Mouse (Mus musculus): ENCODE results near the gene Hsd17b1.

Gene Hsd17b1

GRCm38 (mm10) chr11:101061049-101061448 is 17.2 kb upstream of the Hsd17b1 start:
- no peak for DNase-seq

GRCm38 (mm10) chr11:101062165-101062884 is 15.9 kb upstream of the Hsd17b1 start:
- DNase-seq, result peak in 1 of 2 experiments; percentile 40

DNA sequence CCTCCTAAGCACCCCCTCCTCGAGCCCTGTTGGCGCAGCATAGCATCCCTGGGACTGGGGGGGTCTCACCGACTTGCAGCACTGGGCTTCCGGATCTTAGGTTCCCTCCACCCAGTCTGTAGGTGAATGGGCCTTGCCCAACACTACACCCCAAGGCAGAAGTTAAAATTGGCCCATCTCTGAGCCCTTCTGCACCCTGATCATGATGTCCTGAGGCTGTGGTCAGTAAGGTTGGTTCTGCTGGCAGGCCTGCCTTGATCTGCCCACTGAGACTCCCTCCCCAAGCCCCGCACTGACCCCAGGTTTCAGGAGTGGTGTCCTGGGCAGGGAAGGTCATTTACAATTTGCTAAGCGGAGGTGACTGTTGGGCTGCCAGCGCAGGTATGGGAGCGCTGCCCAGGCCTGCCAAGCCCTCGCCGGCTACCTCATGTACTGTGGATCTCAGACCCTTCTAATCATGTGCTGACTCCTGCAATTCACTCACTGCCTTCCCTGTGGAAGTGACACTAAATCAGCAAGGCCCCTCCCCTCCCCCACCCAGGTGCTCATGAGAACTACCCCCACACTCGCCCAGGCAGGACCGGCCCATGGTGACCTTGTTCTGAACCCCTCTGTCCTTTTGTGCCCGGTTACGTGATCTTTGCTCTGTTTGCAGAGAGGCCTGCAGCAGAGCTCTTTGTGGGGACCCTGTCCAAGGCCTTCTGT is 15.1 kb upstream of the Hsd17b1 start:
- peak in 1 of 2 experiments; percentile 54 for DNase-seq

GRCm38 (mm10) chr11:101063676-101064327 is 14.4 kb upstream of the Hsd17b1 start:
- peak; percentile 76 to 79 for DNase-seq

GRCm38 (mm10) chr11:101064462-101064861 is 13.7 kb upstream of the Hsd17b1 start:
- no peak for DNase-seq

DNA sequence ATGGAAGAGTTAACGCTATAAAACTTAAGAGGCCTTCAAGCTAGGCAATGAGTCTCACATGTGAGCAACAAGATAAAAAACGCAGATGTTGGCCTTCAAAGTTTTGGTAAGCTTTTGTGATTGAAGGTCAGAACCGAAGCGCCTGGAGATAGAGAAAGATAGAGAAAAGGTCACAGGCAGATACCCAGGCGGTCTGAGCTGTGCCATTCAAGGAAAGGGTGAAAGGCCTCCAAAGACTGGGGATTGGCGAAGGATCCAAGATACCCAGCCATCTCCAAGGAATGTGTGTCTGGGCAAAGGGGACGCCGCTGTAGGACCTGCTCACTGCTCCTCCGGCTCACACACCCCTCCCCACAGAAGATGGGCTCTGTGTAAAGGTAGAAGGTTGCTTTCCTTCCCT is 13.2 kb upstream of the Hsd17b1 start:
- no peak for DNase-seq

GRCm38 (mm10) chr11:101066549-101067412 is 11.4 kb upstream of the Hsd17b1 start:
- DNase-seq, result peak; percentile 91 to 94

GRCm38 (mm10) chr11:101069391-101070188 is 8.6 kb upstream of the Hsd17b1 start, which contains the start of gene Naglu:
TSS of gene Naglu (plus strand) at chr11:101070012.
- peak; percentile 97 to 98 for DNase-seq

- DNase-seq, result no peak
Observed at GRCm38 (mm10) chr11:101070189-101070527, 8.1 kb upstream of the Hsd17b1 start.

GRCm38 (mm10) chr11:101070987-101071386 is 7.2 kb upstream of the Hsd17b1 start:
- peak in 1 of 2 experiments; percentile 52 for DNase-seq

- peak in 1 of 2 experiments; percentile 38 for DNase-seq
Observed at GRCm38 (mm10) chr11:101071810-101072428, 6.3 kb upstream of the Hsd17b1 start.

DNA sequence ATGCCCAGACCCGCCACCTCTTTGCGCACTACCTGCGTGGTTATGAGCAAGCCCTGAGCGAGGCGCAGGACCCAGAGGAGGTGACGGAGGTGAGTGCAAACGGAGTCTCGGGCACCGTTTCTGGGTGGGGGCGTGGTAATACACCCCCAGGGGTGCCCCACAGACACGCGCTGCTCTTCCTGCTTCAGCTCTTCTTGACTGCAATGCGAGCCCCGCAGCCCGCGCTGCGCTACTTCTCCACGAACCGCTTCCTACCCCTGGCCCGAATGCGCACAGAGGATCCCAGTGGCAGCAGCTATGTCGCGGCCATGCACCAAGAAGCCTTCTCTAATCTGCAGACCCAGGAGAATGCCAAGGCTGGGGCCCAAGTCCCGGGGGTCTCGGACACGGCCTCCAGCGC is 1.5 kb downstream of the Hsd17b1 start:
- DNase-seq, result no peak

DNA sequence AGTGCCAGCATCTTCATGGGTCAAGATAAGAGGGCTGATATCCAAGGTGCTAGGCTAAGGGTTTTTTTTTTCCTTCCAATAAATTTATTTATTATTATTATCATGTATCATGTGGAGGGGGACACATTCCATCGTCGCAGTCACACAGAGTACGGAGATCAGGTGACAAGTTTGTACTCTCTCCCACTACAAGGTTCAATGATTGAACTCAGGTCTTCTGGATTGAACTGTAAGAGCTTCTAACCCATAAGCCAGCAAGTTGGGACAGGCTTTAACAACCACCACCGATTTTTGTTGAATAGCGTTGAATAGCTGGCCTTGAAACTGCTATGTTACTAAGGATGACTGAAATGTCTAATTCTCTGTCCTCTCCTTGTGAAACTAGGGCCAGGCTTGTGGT is 2.2 kb downstream of the Hsd17b1 start:
- peak in 1 of 2 experiments; percentile 1 for DNase-seq

GRCm38 (mm10) chr11:101081659-101082058 is 3.4 kb downstream of the Hsd17b1 start:
- DNase-seq, result peak in 1 of 2 experiments; percentile 42

DNA sequence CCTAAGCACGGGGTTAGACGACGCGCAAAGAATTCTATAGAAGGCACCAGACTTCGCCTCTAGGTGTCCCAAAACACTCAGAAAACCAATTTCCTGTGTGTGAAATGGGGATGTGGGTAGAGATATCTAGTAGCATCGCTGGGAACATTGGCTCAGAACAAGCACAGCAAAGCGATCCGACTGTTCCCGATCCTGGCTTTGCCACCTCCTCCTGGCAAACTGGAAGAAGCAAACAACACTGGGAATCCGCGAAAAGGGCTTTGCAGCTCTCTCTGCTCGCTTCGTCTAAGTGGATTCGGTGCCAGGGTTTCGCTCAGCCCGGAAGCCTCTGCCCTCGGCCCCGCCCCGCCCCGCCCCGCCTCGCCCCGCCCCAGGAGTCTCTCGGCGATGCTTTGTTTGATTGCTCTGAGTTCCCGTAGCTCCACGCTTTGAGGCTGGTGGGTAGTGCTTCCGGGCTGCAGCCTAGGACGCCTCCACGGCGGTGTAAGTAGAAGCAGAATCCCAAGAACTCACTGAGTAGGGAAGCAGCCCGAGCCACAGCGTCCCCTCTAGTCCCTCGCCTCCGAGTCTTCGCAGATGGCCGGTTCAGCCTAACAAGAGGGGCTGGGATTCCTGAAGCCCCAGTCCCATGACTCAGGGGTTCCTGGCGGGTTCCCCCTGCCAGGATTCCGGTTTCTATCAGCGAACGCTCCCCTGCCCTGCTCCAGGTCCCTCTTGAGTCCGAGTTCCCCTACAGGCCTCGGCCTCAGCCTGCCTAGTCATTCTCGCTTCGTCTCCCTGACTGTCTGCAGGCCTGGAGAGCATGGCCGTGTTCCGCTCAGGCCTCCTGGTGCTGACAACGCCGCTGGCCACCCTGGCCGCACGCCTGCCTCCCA is 4.2 kb downstream of the Hsd17b1 start, which contains the start of gene Coasy:
Gene Coasy, plus strand, starts transcription at position 358 of the 875 bp plus-strand sequence.
- DNase-seq, result peak; percentile 90 to 93

GRCm38 (mm10) chr11:101083083-101083697 is 5.0 kb downstream of the Hsd17b1 start:
- DNase-seq, result peak in 1 of 2 experiments; percentile 58

DNA sequence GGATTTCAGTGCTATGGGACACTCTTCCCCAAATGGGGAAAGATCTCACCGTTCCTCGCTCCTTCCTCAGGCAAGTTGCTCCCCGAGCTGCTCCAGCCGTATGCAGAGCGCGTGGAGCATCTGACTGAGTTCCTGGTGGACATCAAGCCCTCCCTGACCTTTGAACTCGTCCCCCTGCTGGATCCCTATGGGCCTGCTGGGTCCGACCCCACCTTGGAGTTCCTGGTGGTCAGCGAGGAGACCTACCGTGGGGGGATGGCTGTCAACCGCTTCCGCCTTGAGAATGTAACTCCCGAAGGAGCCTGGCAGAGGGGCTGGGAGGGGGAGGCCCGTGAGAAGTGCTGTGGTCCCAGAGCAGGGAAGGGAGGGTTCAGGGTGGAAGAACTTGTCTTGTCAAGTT is 6.0 kb downstream of the Hsd17b1 start:
- DNase-seq, result peak in 1 of 2 experiments; percentile 31

DNA sequence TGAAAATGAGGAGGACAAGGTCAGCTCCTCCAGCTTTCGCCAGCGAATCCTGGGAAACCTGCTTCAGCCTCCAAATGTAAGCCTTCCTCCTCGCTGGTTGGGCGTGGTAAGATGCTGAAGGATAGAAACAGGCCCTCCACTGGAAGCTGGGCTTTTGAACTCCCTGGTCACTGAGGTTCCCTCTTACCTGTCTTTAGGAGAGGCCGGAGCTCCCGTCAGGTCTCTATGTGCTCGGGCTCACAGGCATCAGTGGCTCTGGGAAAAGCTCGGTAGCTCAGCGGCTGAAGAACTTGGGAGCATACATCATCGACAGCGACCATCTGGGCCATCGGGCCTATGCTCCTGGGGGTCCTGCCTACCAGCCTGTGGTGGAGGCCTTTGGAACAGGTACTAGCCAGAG is 6.6 kb downstream of the Hsd17b1 start:
- no peak for DNase-seq

DNA sequence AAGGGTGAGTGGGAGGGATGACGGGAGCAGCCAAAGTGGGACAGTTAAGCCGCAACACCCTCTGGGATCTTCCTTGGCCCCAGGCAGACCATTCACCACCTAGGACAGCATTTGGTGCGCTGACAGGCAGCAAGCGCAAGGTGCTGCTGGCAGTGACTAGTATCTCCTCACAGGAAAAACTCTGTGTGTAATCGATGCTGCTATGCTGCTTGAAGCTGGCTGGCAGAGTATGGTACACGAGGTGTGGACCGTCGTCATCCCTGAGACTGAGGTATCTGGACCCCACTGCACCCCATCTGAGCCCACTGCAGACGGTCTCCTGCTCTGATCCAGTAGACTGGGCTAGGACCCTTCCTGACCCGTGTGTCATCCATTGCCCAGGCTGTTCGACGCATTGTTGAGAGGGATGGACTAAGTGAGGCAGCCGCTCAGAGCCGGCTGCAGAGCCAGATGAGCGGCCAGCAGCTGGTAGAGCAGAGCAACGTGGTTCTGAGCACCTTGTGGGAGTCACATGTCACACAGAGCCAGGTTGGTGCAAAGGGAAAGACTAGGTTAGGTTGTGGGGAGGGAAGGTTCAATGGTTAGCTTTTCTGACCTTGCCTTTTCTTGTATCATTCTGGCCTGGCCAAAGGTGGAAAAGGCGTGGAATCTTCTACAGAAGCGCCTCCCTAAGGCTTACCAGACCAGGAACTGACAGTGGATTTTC is 7.6 kb downstream of the Hsd17b1 start:
- DNase-seq, result no peak

All from cerebellum, postnatal 25 days (tissue).